Mouse (Mus musculus) ES-Bruce4 (cell line): ENCODE results near the gene Ugt1a10.

ENCODE experiments used
- CTCF ChIP-seq: IDR thresholded peaks from one replicate; pipeline ENCODE4 v1.8.1; 2011; ENCODE audit warnings: low read depth, low read length
- EP300 ChIP-seq: IDR thresholded peaks from 2 replicates; pipeline ENCODE4 v1.6.1; 2011; ENCODE audit warnings: low read depth, low read length; ENCODE audit not compliant: insufficient read depth
- POLR2A ChIP-seq: IDR thresholded peaks from one replicate; pipeline ENCODE4 v1.8.1; 2011; ENCODE audit warnings: low read length; ENCODE audit not compliant: insufficient read depth

GRCm38 (mm10) chr1:88136646-88137045 lies 81.5 kb downstream of the Ugt1a10 start:
- no peak for TF ChIP-seq CTCF
- TF ChIP-seq EP300 = no peak
- no peak for TF ChIP-seq POLR2A
